Mouse (Mus musculus) forelimb bud, embryonic 11.5 days (tissue): ENCODE results near the gene Cadm4.

Experiments used
- DNase-seq: peaks from one replicate; pipeline ENCODE4 v3.0.0-alpha.2; 2012; ENCODE audit warnings: low read depth, low spot score

Gene Cadm4

GRCm38 (mm10) chr7:24481474-24482207 lies at the start of gene Cadm4:
Gene Cadm4 (plus strand): TSS chr7:24482023.
- DNase-seq, result peak; percentile 81

- DNase-seq, result no peak
These were observed 46.5 kb upstream of the Cadm4 start for GRCm38 (mm10) chr7:24435305-24435704.

GRCm38 (mm10) chr7:24437981-24438380 lies 43.8 kb upstream of the Cadm4 start:
- DNase-seq, result no peak

- DNase-seq, result no peak
These were observed 42.6 kb upstream of the Cadm4 start for GRCm38 (mm10) chr7:24439191-24439590.

GRCm38 (mm10) chr7:24439891-24440290 lies 41.9 kb upstream of the Cadm4 start:
- no peak for DNase-seq

GRCm38 (mm10) chr7:24441785-24442184 lies 40.0 kb upstream of the Cadm4 start:
- DNase-seq, result peak; percentile 68

- DNase-seq, result no peak
These were observed 39.5 kb upstream of the Cadm4 start for GRCm38 (mm10) chr7:24442313-24442712.

- DNase-seq, result no peak
These were observed 36.4 kb upstream of the Cadm4 start for GRCm38 (mm10) chr7:24445266-24445926.

GRCm38 (mm10) chr7:24446697-24447340 lies 35.0 kb upstream of the Cadm4 start:
- no peak for DNase-seq

GRCm38 (mm10) chr7:24448782-24449517 lies 32.9 kb upstream of the Cadm4 start:
- no peak for DNase-seq

GRCm38 (mm10) chr7:24450585-24451017 lies 31.2 kb upstream of the Cadm4 start:
- DNase-seq, result no peak

- no peak for DNase-seq
These were observed 29.9 kb upstream of the Cadm4 start, which contains the start of gene Irgc1 for GRCm38 (mm10) chr7:24451855-24452311. Gene Irgc1 (minus strand): TSS chr7:24452297.

- no peak for DNase-seq
These were observed 27.6 kb upstream of the Cadm4 start for GRCm38 (mm10) chr7:24454199-24454598.

- no peak for DNase-seq
These were observed 26.1 kb upstream of the Cadm4 start for GRCm38 (mm10) chr7:24455726-24456125.

- DNase-seq, result no peak
These were observed 24.0 kb upstream of the Cadm4 start for GRCm38 (mm10) chr7:24457726-24458370.

GRCm38 (mm10) chr7:24459440-24459839 lies 22.4 kb upstream of the Cadm4 start:
- no peak for DNase-seq

GRCm38 (mm10) chr7:24459843-24460242 lies 22.0 kb upstream of the Cadm4 start:
- DNase-seq, result no peak

GRCm38 (mm10) chr7:24461376-24462051 lies 20.3 kb upstream of the Cadm4 start:
- DNase-seq, result no peak

- peak; percentile 65 for DNase-seq
These were observed 19.2 kb upstream of the Cadm4 start, which contains the start of gene Plaur for GRCm38 (mm10) chr7:24462388-24463319. Gene Plaur (plus strand): TSS chr7:24462484.
